Mouse (Mus musculus): ENCODE data around the gene Gm11011. TPM values are rescaled to one million over a fixed set of nuclear protein-coding genes. Genes with fewer than 3 reads are reported as not detected.
"Not testable (repeated sequence)": the region's sequence is repeated elsewhere in the genome, so short reads cannot be mapped to it uniquely, and the experiment has no call there.

Gene Gm11011
- polyA plus RNA-seq (2015; fragmentation: Nextera tagmentation; extraction: Ambion mirVana): not detected in 2 replicates

- H3K4me1 ChIP-seq: peaks cover 15% of the 10 kb centered on the region; the same call in 1 of the 2 replicates
- H3K9ac ChIP-seq (replicated peaks); H3K4me3 ChIP-seq (replicated peaks); H3K9me3 ChIP-seq (replicated peaks); ATAC-seq (ENCODE audit: low FRiP score); H3K27me3 ChIP-seq (replicated peaks); H3K4me2 ChIP-seq; H3K27ac ChIP-seq (replicated peaks); H3K36me3 ChIP-seq: not testable (repeated sequence)
Observed at GRCm38 (mm10) chr2:169587645-169588044, at the start of gene Gm11011. TSS of gene Gm11011 (minus strand) at chr2:169587745.

GRCm38 (mm10) chr2:169636414-169636813 lies 48.9 kb upstream of the Gm11011 start:
- no peaks in the 10 kb centered on the region for H3K9me3 ChIP-seq (replicated peaks)
- ATAC-seq (ENCODE audit: low FRiP score): no peak
- peaks cover 61% of the 10 kb centered on the region for H3K4me1 ChIP-seq
- peak overlapping the region; percentile 80 for H3K4me3 ChIP-seq (replicated peaks)
- peak overlapping the region; percentile 90 for H3K27ac ChIP-seq (replicated peaks)
- 46% methylated on average over 4 of the region's 4 CpGs for WGBS
- H3K36me3 ChIP-seq: no peaks in the 10 kb centered on the region
- no peaks in the 10 kb centered on the region for H3K27me3 ChIP-seq (replicated peaks)
- peak overlapping the region; percentile 82 for H3K4me2 ChIP-seq
- peak overlapping the region; percentile 38 for H3K9ac ChIP-seq (replicated peaks)

- WGBS: 8% methylated on average over 7 of the region's 7 CpGs
Observed at GRCm38 (mm10) chr2:169635428-169635827, 47.9 kb upstream of the Gm11011 start.

GRCm38 (mm10) chr2:169634619-169635382 lies 47.3 kb upstream of the Gm11011 start:
- H3K4me3 ChIP-seq (replicated peaks): peak overlapping the region; percentile 80
- H3K4me2 ChIP-seq: peak overlapping the region; percentile 82
- H3K27ac ChIP-seq (replicated peaks): peak overlapping the region; percentile 90
- peak overlapping the region; percentile 89 for H3K9ac ChIP-seq (replicated peaks)
- H3K4me1 ChIP-seq: peaks cover 49% of the 10 kb centered on the region
- no peaks in the 10 kb centered on the region for H3K9me3 ChIP-seq (replicated peaks)
- no peaks in the 10 kb centered on the region for H3K27me3 ChIP-seq (replicated peaks)
- H3K36me3 ChIP-seq: no peaks in the 10 kb centered on the region
- 8% methylated on average over 17 of the region's 17 CpGs for WGBS
- ATAC-seq (ENCODE audit: low FRiP score): no peak

More at GRCm38 (mm10) chr2:169635428-169635827, 47.9 kb upstream of the Gm11011 start:
- no peaks in the 10 kb centered on the region for H3K9me3 ChIP-seq (replicated peaks)
- peak overlapping the region; percentile 89 for H3K9ac ChIP-seq (replicated peaks)
- ATAC-seq (ENCODE audit: low FRiP score): no peak
- H3K27me3 ChIP-seq (replicated peaks): no peaks in the 10 kb centered on the region
- peaks cover 53% of the 10 kb centered on the region for H3K4me1 ChIP-seq
- H3K36me3 ChIP-seq: no peaks in the 10 kb centered on the region
- peak overlapping the region; percentile 90 for H3K27ac ChIP-seq (replicated peaks)
- H3K4me3 ChIP-seq (replicated peaks): peak overlapping the region; percentile 80
- peak overlapping the region; percentile 82 for H3K4me2 ChIP-seq

- Histone ChIP-seq H3K4me2 (peak overlapping the region; percentile 82), H3K4me3 (replicated peaks) (peak overlapping the region; percentile 80), H3K27ac (replicated peaks) (peak overlapping the region; percentile 90), H3K9ac (replicated peaks) (peak overlapping the region; percentile 89), H3K4me1 (peaks cover 44% of the 10 kb centered on the region), H3K36me3 (no peaks in the 10 kb centered on the region), H3K27me3 (replicated peaks) (no peaks in the 10 kb centered on the region), H3K9me3 (replicated peaks) (no peaks in the 10 kb centered on the region)
- ATAC-seq (ENCODE audit: low FRiP score): peak; percentile 43; the same call in 1 of the 2 replicates
- under 1% methylated on average over 36 of the region's 38 CpGs for WGBS
Observed at GRCm38 (mm10) chr2:169633491-169634289, 46.1 kb upstream of the Gm11011 start.

- no peaks in the 10 kb centered on the region for H3K9me3 ChIP-seq (replicated peaks)
- 1% methylated on average over 22 of the region's 22 CpGs for WGBS
- H3K27ac ChIP-seq (replicated peaks): peak within 1 kb of the TSS; percentile 90
- peaks cover 36% of the 10 kb centered on the region for H3K4me1 ChIP-seq
- no peaks in the 10 kb centered on the region for H3K36me3 ChIP-seq
- H3K27me3 ChIP-seq (replicated peaks): no peaks in the 10 kb centered on the region
- ATAC-seq (ENCODE audit: low FRiP score): peak; percentile 84
- peak within 1 kb of the TSS; percentile 82 for H3K4me2 ChIP-seq
- peak within 1 kb of the TSS; percentile 89 for H3K9ac ChIP-seq (replicated peaks)
- H3K4me3 ChIP-seq (replicated peaks): peak within 1 kb of the TSS; percentile 80
Observed at GRCm38 (mm10) chr2:169632338-169633151, 45.0 kb upstream of the Gm11011 start, which contains the start of gene Tshz2. TSS of gene Tshz2 (plus strand) at chr2:169633013.

GRCm38 (mm10) chr2:169630070-169630469 lies 42.5 kb upstream of the Gm11011 start:
- no peak overlapping the region for H3K4me3 ChIP-seq (replicated peaks)
- WGBS: 79% methylated on average over 3 of the region's 3 CpGs
- H3K9me3 ChIP-seq (replicated peaks): no peaks in the 10 kb centered on the region
- no peak overlapping the region for H3K4me2 ChIP-seq
- no peak for ATAC-seq (ENCODE audit: low FRiP score)
- no peak overlapping the region for H3K27ac ChIP-seq (replicated peaks)
- H3K9ac ChIP-seq (replicated peaks): no peak overlapping the region
- H3K4me1 ChIP-seq: peaks cover 21% of the 10 kb centered on the region
- H3K27me3 ChIP-seq (replicated peaks): no peaks in the 10 kb centered on the region
- H3K36me3 ChIP-seq: no peaks in the 10 kb centered on the region

GRCm38 (mm10) chr2:169621201-169621710 lies 33.7 kb upstream of the Gm11011 start:
- Histone ChIP-seq H3K4me2 (peak overlapping the region; percentile 56), H3K27ac (replicated peaks) (peak overlapping the region; percentile 34; the same call in 1 of the 2 replicates), H3K4me1 (peaks cover 12% of the 10 kb centered on the region), H3K9ac (replicated peaks) (peak overlapping the region; percentile 3; the same call in 1 of the 2 replicates), H3K36me3 (no peaks in the 10 kb centered on the region), H3K9me3 (replicated peaks) (no peaks in the 10 kb centered on the region), H3K4me3 (replicated peaks) (peak overlapping the region; percentile 23), H3K27me3 (replicated peaks) (no peaks in the 10 kb centered on the region)
- peak; percentile 69 for ATAC-seq (ENCODE audit: low FRiP score)
- 3% methylated on average over 15 of the region's 15 CpGs for WGBS

GRCm38 (mm10) chr2:169615998-169616397 lies 28.5 kb upstream of the Gm11011 start:
- H3K27me3 ChIP-seq (replicated peaks): no peaks in the 10 kb centered on the region
- peaks cover 21% of the 10 kb centered on the region for H3K4me1 ChIP-seq
- WGBS: 81% methylated on average over 6 of the region's 6 CpGs
- ATAC-seq (ENCODE audit: low FRiP score): no peak
- H3K9ac ChIP-seq (replicated peaks): no peak overlapping the region
- no peak overlapping the region for H3K4me3 ChIP-seq (replicated peaks)
- no peaks in the 10 kb centered on the region for H3K9me3 ChIP-seq (replicated peaks)
- no peak overlapping the region for H3K27ac ChIP-seq (replicated peaks)
- no peaks in the 10 kb centered on the region for H3K36me3 ChIP-seq
- H3K4me2 ChIP-seq: no peak overlapping the region

- Histone ChIP-seq H3K9ac (replicated peaks) (no peak overlapping the region), H3K27me3 (replicated peaks) (no peaks in the 10 kb centered on the region), H3K36me3 (no peaks in the 10 kb centered on the region), H3K4me1 (peaks cover 26% of the 10 kb centered on the region), H3K4me3 (replicated peaks) (no peak overlapping the region), H3K9me3 (replicated peaks) (no peaks in the 10 kb centered on the region), H3K27ac (replicated peaks) (no peak overlapping the region), H3K4me2 (no peak overlapping the region)
- ATAC-seq (ENCODE audit: low FRiP score): no peak
- WGBS: 61% methylated on average over 4 of the region's 4 CpGs
Observed at GRCm38 (mm10) chr2:169614683-169615082, 27.1 kb upstream of the Gm11011 start.

GRCm38 (mm10) chr2:169611557-169611956 lies 24.0 kb upstream of the Gm11011 start:
- Histone ChIP-seq H3K4me2 (no peak overlapping the region), H3K27ac (replicated peaks) (no peak overlapping the region), H3K4me1 (peaks cover 35% of the 10 kb centered on the region), H3K27me3 (replicated peaks) (no peaks in the 10 kb centered on the region), H3K4me3 (replicated peaks) (no peak overlapping the region), H3K36me3 (no peaks in the 10 kb centered on the region), H3K9ac (replicated peaks) (no peak overlapping the region), H3K9me3 (replicated peaks) (no peaks in the 10 kb centered on the region)
- WGBS: 43% methylated on average over 7 of the region's 7 CpGs
- ATAC-seq (ENCODE audit: low FRiP score): no peak
